Mouse (Mus musculus): ENCODE data around the gene Map3k4.

Gene Map3k4

GRCm38 (mm10) chr17:12318663-12319201 lies at the start of gene Map3k4:
Gene Map3k4, minus strand, starts transcription at chr17:12318796.
- DNase-seq: peak; percentile 81 to 95

- DNase-seq: peak; percentile 33 to 47
These were observed 48.9 kb upstream of the Map3k4 start for GRCm38 (mm10) chr17:12367373-12367930.

GRCm38 (mm10) chr17:12364426-12364735 lies 45.8 kb upstream of the Map3k4 start:
- no peak for DNase-seq

DNA sequence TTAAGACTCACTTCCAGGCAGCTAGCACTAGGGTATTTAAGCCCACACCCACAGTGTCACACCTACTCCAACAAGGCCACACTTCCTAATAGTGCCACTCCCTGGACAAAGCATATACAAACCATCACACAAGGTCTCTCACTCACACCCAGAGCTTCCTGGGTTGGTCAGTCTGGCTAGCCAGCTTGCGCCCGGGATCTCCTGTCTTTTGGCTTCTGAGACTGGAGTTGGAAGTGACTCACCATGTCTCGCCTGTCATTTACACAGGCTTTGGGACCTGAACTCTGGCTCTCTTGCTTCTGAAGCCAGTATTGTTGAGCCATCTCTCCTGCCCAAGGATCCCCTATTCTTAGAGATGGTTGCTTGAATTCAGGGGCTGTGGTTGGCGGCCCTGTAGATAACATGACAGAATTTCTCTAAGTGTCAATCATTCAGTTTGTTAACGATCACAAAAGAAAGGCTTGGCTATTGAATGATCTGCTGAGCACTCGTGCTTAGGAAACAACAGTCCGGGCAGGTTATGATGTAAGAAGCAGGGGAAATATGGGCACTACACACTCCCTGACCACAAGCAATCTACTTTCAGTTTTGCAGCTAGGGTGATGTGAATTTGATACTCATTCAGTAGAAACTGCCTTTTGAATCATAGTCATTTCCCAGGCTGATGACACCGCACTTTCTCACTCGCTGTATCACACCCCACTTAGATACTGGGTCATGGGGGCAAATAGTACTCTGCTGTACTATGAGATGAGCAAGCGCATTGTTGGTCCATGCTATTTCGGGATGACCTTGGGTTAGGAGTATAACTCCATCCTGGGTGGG lies 45.2 kb upstream of the Map3k4 start:
- no peak for DNase-seq

- DNase-seq: no peak
These were observed 41.3 kb upstream of the Map3k4 start for GRCm38 (mm10) chr17:12359876-12360275.

GRCm38 (mm10) chr17:12352781-12353180 lies 34.2 kb upstream of the Map3k4 start:
- DNase-seq: no peak

GRCm38 (mm10) chr17:12351564-12351963 lies 33.0 kb upstream of the Map3k4 start:
- DNase-seq: no peak

GRCm38 (mm10) chr17:12347462-12347861 lies 28.9 kb upstream of the Map3k4 start:
- no peak for DNase-seq

DNA sequence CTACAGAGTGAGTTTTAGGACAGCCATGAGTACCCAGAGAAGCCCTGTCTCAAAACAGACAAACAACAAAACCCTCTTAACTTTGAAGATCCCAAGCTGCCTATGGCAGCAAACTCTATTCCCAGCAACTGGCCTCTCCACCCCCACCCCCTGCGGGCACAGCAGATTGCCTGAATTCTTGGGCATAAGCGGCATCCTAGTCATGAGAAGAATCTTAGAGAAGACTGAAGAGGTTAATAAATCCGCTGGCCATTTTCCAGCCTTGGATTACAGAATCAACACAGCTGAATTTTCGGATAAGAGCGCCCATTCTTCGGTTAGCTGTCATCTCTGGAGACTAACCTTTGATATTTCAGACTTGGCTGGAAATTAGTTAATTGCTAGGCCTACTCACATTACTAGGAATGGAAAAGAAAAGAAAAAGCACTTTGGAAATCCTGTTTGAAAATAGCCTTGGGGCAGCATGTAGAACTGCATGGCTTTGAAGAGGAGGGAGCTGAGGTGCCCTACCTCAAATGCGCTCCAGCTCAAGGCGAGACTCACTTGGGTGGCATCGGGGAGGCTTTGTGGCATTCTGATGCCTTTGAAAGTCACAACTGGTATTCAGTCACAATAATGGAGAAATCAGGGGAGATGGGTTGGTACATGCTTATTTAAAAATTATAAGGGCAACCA lies 25.2 kb upstream of the Map3k4 start:
- no peak for DNase-seq

DNA sequence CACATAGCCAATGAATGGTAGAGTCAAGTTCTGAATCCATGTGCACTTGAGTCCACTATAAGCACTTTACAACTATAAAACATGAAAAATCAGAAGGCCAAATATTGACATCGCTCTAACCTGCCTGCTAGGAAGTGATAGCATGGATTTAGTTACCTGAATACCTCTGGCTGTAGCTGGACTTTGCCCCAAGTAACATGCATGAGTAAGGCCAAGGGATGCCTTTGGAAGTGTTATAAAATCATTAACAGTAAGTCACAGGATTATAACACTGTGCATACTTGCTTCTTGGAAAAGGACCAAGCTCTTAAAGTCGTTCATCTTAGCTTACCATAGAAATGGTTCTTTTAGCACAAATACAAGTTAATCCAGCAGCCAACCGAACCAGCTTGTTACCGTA lies 18.6 kb upstream of the Map3k4 start:
- DNase-seq: no peak

DNA sequence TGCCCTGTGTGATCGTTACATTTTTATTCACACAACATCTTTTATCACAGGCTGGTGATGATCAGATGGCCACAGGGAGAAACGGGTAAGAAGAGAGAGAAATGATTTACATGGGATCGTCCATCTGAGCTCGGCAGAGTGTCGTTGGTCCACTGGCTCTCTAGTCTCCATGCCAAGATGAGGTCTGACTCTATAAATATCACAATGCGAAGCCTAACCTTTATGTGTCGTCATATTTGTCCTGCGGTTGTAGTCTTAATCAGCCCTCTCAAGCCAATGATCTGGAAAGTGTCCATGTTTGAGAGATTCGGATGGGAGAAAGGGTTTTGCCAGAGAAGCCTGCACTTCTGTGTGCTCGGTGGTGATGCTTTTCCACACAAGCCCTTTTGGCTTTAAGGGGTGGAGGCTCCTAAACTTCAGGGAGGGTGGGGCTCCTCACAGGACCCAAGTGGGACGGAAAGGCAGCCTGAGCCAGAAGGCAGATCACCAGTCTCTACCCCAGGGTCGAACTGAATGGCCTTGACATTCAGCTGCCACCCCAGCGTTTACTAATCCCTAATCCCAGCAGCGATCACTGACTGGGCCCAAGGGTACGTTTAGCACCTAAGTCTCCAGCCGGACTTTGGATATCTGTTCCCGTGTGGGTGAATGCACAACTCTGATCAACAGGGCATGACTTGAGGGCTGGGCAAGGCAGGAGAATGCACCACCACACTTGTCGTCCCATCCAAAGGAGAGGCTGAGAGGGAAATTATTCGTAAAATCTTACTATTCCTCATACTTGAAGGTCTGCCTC lies 17.7 kb upstream of the Map3k4 start:
- DNase-seq: no peak

- DNase-seq: no peak
These were observed 16.5 kb upstream of the Map3k4 start for GRCm38 (mm10) chr17:12335115-12335514.

GRCm38 (mm10) chr17:12327847-12328518 lies 9.4 kb upstream of the Map3k4 start:
- no peak for DNase-seq

DNA sequence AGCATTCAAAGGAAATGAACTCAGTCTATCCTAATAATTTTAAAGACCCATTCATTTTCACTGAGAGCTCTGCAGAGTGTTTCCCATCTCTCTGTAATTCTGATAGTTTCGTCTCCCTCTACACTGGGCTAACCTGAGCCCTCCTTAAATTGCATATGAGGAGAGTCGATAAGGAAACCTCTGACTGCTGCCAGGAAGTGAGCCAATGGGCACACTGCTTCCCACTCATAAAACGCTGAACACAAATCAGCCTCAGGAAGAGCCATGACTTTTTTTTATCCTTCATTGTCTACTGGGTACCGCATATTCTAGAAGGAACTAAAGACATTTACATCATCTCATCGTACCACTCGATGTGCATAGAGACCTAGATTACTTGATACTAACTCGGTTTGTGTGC lies 1.2 kb upstream of the Map3k4 start:
- no peak for DNase-seq

DNA sequence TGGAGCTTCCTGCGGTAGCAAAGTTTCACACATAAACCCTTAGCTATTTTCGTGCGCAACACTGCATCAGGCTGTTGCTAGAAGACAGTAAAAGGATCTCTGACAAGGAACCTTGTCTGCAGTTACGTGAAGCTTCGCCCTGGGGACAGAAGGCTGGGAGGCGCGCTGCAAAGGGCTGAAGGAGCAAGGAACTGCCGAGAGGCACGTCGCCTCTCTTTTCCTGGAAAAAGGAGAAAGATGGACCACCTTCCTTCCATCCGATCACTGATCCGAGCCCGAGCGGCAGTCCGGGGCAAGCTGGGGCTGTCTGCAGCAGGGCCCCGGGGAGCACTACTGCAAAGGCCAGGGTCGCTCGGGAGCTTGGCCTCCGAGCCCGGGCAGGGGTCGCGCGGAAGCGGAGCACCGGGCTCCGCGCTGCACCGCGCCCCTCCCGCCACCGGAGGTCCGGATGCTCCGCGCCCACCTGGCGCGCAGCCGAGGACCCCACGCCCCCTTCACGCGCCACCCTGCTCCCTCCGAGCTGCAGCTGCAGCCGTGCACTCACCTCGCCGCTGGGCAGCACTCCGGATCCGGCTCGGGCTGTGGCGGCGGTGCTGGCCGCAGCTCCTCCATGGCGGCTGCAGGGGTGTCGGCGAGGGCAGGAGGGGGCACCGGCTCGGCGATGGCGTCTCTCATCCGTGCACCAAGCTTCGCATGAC lies 493 bp downstream of the Map3k4 start:
- no peak for DNase-seq

- no peak for DNase-seq
These were observed 1.0 kb downstream of the Map3k4 start for GRCm38 (mm10) chr17:12317607-12317953.

- no peak for DNase-seq
These were observed 2.3 kb downstream of the Map3k4 start for GRCm38 (mm10) chr17:12316251-12316650.

- no peak for DNase-seq
These were observed 6.3 kb downstream of the Map3k4 start for GRCm38 (mm10) chr17:12312248-12312647.

DNA sequence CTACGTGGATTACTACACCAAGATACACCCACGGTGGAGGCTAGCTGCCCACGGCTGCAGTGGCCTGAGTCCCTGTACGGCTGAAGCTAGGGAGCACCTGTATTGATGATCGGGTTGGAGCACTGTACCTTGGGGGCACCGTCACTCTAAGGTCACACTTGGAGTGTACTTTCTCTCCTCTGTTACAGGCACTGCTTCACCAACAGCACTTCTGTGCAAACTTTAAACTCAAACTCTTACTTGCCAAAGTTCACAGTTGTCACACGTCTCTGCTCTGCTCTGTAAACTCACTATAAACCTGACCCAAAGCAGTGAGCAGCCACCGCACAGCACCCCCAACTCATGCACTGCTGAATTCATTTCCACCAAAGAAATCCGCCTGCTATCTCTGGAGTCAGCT lies 9.1 kb downstream of the Map3k4 start:
- no peak for DNase-seq

DNA sequence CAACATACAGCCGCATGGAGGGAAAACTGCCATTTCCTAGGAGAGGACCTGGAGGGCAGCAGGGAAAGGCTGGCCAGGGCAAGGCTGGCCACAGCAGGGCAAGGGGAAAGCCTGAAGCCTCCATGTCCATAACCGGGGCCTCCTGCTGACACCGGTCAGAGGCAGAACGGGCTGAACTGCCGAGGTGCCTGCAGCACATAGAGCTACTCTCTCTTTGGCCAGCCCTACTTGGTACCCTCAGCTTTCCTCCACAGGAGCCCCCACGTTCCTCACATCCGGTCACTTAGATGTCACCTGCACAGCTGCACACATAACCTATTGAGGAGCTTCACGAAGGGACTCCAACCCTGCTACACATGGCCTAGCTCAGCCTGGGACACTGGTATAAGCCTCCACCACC lies 9.5 kb downstream of the Map3k4 start:
- no peak for DNase-seq

GRCm38 (mm10) chr17:12307251-12308135 lies 11.1 kb downstream of the Map3k4 start:
- DNase-seq: peak; percentile 29 to 53

Data from spleen, adult 18-20 months (tissue).